Mouse (Mus musculus) urinary bladder, postnatal 25 days (tissue): ENCODE results near the gene Gins1.

Experiments
- DNase-seq: peaks from one replicate; pipeline ENCODE4 v3.0.0; 2022; ENCODE audit warnings: low spot score

Gins1 gene

DNA sequence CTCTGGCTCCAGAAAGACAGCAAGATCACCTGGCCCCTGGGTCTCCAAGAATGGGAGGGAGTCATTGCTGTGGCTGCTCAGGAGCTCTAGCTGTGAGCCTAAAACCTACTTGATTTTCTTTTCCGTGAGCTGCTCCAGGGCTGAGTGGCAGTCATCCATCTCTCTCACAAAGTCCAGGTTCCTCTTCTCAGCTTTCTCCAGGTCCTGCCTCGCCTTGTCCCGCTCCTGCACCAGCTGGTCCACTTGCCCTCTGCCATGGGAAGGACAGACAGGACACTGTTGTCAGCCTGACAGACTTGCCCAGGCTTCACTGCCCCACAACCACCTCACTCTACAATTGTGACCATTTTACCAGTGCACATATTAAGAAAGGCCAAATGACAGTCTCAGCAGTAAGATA lies 58.0 kb downstream of the Gins1 start:
- DNase-seq = no peak

DNA sequence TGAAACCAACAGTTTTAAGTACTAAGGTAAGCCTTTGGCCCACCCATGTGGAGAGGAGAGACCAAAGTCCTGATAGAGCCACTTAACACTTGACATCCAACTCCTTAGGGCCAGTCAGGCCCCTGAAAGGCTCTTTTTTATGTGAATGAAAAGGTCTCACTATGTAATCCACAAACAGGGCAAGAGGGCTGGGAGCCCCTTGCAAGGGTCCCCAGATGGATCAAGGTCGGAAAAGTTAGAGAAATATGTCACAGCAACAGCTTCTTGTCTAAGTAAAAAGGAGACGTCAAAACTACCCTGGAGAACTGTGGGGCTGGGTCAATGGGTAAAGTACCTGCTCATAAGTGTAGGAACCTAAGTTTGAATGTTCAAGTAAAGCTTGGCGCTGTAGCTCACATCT lies 59.4 kb downstream of the Gins1 start:
- DNase-seq = no peak

DNA sequence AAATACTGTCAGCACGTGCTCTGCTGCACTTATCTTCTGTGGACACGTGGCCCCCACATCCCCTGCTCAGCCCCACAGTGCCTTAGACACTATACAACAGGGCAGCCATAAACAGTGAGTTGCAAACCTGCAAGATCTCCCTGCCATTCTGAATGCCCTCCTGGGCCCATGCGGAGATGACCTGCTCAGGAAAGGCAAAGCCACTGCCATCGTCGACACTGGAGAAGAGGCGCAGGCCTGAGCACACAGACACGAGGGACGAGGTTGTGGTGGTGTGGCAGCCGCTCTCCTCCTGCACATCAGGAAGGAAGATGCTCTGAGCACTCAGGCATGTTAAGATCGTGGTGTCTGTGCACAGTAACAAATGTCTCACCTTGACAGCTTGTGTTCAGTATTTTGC lies 60.8 kb downstream of the Gins1 start:
- DNase-seq = no peak

DNA sequence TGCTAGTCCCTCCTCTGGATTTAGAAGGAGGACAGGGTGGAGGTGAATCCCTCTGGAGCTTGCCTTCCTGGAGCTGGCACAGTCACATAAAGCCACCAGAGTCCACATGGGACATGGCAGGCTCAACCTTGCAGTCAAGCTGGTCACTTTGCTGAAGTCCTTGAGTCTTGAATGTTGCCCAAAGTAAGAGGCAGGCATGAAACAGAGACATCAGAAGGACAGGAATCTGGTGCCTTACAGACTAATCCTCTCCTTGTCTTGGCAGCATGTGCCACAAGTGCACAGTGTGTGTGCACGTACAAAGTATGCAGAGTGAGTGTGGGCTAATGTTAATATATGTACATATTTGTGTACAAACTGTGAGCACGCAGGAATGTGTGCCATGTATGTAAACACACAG lies 62.3 kb downstream of the Gins1 start:
- DNase-seq = no peak

DNA sequence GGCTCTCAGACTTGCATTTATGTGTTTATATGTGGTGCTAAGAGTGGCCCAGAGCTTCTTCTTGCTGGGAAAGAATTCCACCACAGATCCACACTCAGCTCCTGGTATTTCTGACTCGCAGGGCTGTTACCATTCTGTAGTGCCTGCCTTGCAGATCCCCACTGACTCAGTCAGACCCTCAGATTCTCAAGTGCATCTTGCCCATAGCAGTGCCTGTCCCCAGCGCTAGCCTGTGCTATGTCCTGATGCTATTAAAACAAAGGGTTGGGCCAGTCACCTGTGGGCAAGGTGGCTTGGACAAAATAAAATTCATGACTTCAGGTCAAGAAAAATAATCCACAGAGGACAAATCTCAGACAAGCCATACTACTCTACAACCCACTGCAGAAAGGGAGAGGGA lies 64.0 kb downstream of the Gins1 start:
- no peak for DNase-seq

DNA sequence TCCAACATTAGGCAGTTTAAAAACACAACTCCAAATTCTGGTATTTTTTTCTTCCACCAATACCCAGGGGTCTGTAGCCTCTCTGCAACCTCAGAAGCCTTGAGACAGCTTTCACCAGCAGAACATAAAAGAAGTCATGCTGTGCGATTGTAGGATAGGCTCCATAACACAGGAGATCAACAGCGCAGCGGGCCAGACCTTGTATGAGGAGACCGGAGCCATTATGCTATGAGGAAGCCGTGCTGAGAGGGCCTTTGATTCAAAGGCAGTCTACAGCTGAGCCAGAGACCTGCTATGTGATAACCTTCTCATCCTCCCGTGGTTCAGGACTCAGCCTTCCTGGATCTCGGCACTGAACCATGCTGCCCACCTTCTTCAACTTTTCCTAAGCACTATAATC lies 66.7 kb downstream of the Gins1 start:
- DNase-seq = no peak

DNA sequence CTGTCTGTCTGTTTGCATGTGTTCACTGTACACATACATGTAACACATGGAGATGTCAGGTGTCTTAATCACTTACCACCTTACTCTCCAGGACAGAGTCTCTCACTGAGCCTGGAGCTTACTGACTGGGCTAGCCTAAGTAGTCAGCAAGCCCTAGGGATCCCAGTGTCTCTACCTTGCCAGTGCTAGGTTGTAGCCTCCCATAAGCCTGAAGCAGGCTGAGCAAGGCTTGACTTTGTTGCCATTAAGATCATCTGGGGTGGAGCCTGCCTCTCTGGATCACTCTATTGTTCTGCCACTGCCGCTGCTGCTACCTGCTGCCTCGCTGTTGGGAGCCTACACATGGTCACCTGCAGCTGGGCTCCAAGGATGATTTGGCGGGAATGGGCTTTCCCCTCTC lies 67.5 kb downstream of the Gins1 start:
- DNase-seq = no peak

DNA sequence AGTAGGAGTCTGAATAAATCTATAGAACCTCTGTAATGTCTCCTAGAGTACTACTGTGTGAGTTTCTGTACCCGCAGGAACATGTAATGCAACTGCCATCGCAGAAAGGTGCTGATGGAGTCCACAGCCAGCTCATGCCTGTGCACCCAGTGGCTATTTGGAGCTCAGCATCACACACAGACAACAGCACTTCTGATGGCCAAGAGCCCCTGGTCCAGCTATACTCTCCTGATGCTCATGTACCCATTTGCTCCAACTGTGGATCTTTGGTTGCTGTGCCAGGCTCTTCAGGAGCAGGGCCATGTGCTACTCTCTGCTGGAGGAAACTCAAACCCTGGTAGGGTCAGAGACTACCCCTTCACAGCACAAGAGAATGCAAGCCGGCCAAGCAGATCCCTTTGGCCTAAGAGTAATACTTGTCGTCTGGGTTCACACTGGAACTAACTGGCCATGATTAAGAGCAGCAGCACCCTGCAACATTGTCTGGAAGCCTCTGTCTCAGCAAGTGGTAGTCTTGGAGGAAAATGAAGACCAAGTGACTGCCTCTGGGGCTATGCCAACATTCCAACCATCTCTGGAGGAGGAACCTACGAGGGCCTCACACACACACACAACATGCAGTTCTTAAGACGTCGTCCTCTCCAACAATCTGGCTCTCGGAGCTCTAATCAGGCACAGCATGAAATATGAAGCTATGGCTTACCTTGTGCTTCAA lies 68.4 kb downstream of the Gins1 start:
- no peak for DNase-seq

DNA sequence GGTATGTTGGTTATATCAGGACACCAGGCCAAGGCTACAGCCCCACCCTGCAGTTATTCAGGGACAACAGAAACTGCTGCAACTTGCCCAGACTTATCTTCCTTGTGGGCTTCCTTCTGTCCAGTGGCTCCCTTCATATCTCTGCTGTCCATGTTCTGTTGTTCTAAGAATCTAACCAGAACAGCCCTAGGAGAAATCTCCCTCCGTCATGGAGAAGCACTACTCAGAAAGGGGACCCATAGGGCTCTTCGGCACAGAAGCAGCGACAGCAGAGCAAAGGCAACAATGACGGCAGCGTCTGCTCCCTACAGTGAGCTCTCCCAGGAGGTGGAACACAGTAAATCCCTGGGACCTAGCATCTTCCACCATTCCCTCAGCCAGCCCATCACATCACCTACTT lies 71.7 kb downstream of the Gins1 start:
- no peak for DNase-seq

DNA sequence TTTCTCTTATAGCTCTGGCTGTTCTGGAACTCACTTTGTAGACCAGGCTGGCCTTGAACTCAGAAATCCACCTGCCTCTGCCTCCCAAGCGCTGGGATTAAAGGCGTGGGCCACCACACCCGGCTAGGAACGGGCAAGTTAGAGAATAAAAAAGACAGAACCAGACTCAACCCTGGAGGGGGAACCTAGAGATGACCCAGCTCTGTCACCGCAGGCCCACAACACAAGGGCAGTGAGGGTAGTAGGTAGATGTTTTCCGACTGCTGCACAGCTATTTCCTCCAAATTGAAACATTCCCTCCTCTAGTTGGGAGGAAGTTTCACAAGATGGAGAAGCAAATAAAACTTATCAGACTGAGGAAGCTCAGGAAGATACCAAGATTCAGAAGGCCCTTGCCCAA lies 72.5 kb downstream of the Gins1 start:
- DNase-seq = no peak

DNA sequence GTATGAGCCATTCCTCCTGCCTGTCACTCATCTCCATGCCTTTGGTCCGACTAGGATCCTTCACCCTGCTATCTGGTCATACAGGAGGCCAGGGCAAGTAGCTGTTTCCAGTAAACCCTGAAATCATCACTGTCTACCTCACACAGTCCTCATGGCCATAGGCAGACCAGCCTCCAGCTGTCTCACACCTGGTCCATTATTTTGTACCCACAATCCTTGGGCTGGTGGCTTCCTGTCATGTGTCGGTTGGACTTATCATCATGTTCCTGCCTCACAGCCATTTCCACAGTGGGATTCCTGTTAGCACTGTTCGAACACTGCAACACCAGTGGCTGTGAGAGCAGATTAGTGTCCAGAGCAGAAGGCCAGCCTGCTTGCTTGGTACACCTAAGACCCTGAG lies 73.6 kb downstream of the Gins1 start:
- no peak for DNase-seq

DNA sequence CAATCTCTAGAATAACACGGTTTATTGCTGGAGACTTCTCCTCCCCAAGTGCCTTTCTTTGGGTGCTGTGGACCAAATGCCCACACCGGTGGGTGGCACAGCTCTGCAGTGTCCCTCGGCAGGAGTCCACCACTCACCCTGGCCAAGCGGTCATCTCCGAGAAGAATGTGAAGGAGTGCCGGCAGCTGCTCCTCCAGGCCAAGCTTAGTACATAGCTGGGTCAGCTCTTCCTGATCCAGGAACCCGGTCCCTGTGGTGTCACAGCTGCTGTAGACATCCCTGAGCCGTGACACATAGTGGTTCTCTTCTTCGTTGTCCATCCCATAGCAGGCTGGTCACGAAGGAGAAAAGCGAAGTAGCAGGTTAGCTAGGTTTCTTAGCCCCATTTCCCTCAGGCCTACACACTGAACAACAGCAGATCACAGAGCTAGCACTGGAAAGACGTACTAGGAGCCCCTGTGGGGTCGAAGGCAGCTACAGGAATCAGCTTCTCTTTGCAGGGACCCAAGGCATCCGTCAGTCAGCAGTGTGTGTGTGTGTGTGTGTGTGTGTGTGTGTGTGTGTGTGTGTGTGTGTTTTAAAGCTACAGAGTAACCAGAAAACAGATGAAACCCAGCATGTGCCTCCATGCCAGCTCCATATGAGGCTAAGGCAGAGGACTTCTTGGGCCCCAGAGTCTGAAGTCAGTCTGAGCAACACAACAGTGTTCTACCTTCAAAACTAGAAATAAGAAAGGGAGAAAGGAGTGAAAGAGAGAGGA lies 74.8 kb downstream of the Gins1 start:
- DNase-seq = no peak
